Mouse (Mus musculus): ENCODE data around the gene Tdrd12. TPM values are rescaled to one million over a fixed set of nuclear protein-coding genes. Genes with fewer than 3 reads are reported as not detected.

The Tdrd12 gene
- polyA plus RNA-seq (2015; fragmentation: Nextera tagmentation; extraction: Ambion mirVana), result 0.60 and 0.84 TPM in 2 replicates

- ATAC-seq, result no peak
Observed at GRCm38 (mm10) chr7:35537562-35537961, at the start of gene Tdrd12. TSS of gene Tdrd12 (minus strand) at chr7:35537745.

GRCm38 (mm10) chr7:35586906-35587445, 49.4 kb upstream of the Tdrd12 start:
- no peak for ATAC-seq
- no peaks in the 10 kb centered on the region for H3K36me3 ChIP-seq (ENCODE audit: control insufficient read depth, insufficient read depth)
- H3K27ac ChIP-seq (ENCODE audit: low read length), result no peak overlapping the region
- WGBS, result 18% methylated on average over 15 of the region's 15 CpGs
- H3K4me2 ChIP-seq (ENCODE audit: low read length), result peak overlapping the region; percentile 89
- H3K4me1 ChIP-seq (replicated peaks; ENCODE audit: control insufficient read depth, insufficient read depth, low read length), result peaks cover 41% of the 10 kb centered on the region
- peak overlapping the region; percentile 70 for H3K9ac ChIP-seq (replicated peaks; ENCODE audit: low read depth, low read length)
- no peaks in the 10 kb centered on the region for H3K9me3 ChIP-seq (ENCODE audit: control insufficient read depth, low read length)
- peaks cover 28% of the 10 kb centered on the region for H3K27me3 ChIP-seq (replicated peaks; ENCODE audit: control insufficient read depth, insufficient read depth, low read length)
- H3K4me3 ChIP-seq (replicated peaks; ENCODE audit: low read length), result peak overlapping the region; percentile 77

More at GRCm38 (mm10) chr7:35537562-35537961, at the start of gene Tdrd12:
- no peaks in the 10 kb centered on the region for H3K9me3 ChIP-seq (ENCODE audit: control insufficient read depth, low read length)
- H3K4me3 ChIP-seq (replicated peaks; ENCODE audit: low read length), result no peak within 1 kb of the TSS
- H3K27ac ChIP-seq (ENCODE audit: low read length), result no peak within 1 kb of the TSS
- H3K36me3 ChIP-seq (ENCODE audit: control insufficient read depth, insufficient read depth), result no peaks in the 10 kb centered on the region
- H3K27me3 ChIP-seq (replicated peaks; ENCODE audit: control insufficient read depth, insufficient read depth, low read length), result no peaks in the 10 kb centered on the region
- no peak within 1 kb of the TSS for H3K9ac ChIP-seq (replicated peaks; ENCODE audit: low read depth, low read length)
- WGBS, result 93% methylated on average over 17 of the region's 17 CpGs
- H3K4me1 ChIP-seq (replicated peaks; ENCODE audit: control insufficient read depth, insufficient read depth, low read length), result no peaks in the 10 kb centered on the region
- no peak within 1 kb of the TSS for H3K4me2 ChIP-seq (ENCODE audit: low read length)

GRCm38 (mm10) chr7:35586055-35586905, 48.7 kb upstream of the Tdrd12 start, which contains the start of gene Ankrd27:
TSS of gene Ankrd27 (plus strand) at chr7:35586244.
- peak; percentile 99 for ATAC-seq
- Histone ChIP-seq H3K27me3 (replicated peaks; ENCODE audit: control insufficient read depth, insufficient read depth, low read length) (peaks cover 28% of the 10 kb centered on the region), H3K4me3 (replicated peaks; ENCODE audit: low read length) (peak within 1 kb of the TSS; percentile 77), H3K9ac (replicated peaks; ENCODE audit: low read depth, low read length) (peak within 1 kb of the TSS; percentile 70), H3K9me3 (ENCODE audit: control insufficient read depth, low read length) (no peaks in the 10 kb centered on the region), H3K4me2 (ENCODE audit: low read length) (peak within 1 kb of the TSS; percentile 99), H3K4me1 (replicated peaks; ENCODE audit: control insufficient read depth, insufficient read depth, low read length) (peaks cover 41% of the 10 kb centered on the region), H3K27ac (ENCODE audit: low read length) (peak within 1 kb of the TSS; percentile 37; the same call in 1 of the 2 replicates), H3K36me3 (ENCODE audit: control insufficient read depth, insufficient read depth) (no peaks in the 10 kb centered on the region)
- WGBS, result under 1% methylated on average over 49 of the region's 49 CpGs

- Histone ChIP-seq H3K9me3 (ENCODE audit: control insufficient read depth, low read length) (no peaks in the 10 kb centered on the region), H3K4me3 (replicated peaks; ENCODE audit: low read length) (peak within 1 kb of the TSS; percentile 77), H3K4me2 (ENCODE audit: low read length) (peak within 1 kb of the TSS; percentile 99), H3K27me3 (replicated peaks; ENCODE audit: control insufficient read depth, insufficient read depth, low read length) (peaks cover 28% of the 10 kb centered on the region), H3K9ac (replicated peaks; ENCODE audit: low read depth, low read length) (peak within 1 kb of the TSS; percentile 70), H3K4me1 (replicated peaks; ENCODE audit: control insufficient read depth, insufficient read depth, low read length) (peaks cover 41% of the 10 kb centered on the region), H3K27ac (ENCODE audit: low read length) (peak within 1 kb of the TSS; percentile 37; the same call in 1 of the 2 replicates), H3K36me3 (ENCODE audit: control insufficient read depth, insufficient read depth) (no peaks in the 10 kb centered on the region)
- WGBS, result under 1% methylated on average over 45 of the region's 45 CpGs
- ATAC-seq, result peak; percentile 62
Observed at GRCm38 (mm10) chr7:35585191-35586054, 47.9 kb upstream of the Tdrd12 start, which contains the start of gene Rgs9bp. TSS of gene Rgs9bp (minus strand) at chr7:35585582.

- no peaks in the 10 kb centered on the region for H3K36me3 ChIP-seq (ENCODE audit: control insufficient read depth, insufficient read depth)
- H3K4me2 ChIP-seq (ENCODE audit: low read length), result peak overlapping the region; percentile 99
- peak overlapping the region; percentile 51 for H3K9ac ChIP-seq (replicated peaks; ENCODE audit: low read depth, low read length)
- H3K27ac ChIP-seq (ENCODE audit: low read length), result no peak overlapping the region
- ATAC-seq, result no peak
- H3K27me3 ChIP-seq (replicated peaks; ENCODE audit: control insufficient read depth, insufficient read depth, low read length), result peaks cover 28% of the 10 kb centered on the region
- peaks cover 38% of the 10 kb centered on the region for H3K4me1 ChIP-seq (replicated peaks; ENCODE audit: control insufficient read depth, insufficient read depth, low read length)
- WGBS, result under 1% methylated on average over 50 of the region's 50 CpGs
- H3K9me3 ChIP-seq (ENCODE audit: control insufficient read depth, low read length), result no peaks in the 10 kb centered on the region
- peak overlapping the region; percentile 77 for H3K4me3 ChIP-seq (replicated peaks; ENCODE audit: low read length)
Observed at GRCm38 (mm10) chr7:35584786-35585190, 47.2 kb upstream of the Tdrd12 start.

- no peaks in the 10 kb centered on the region for H3K36me3 ChIP-seq (ENCODE audit: control insufficient read depth, insufficient read depth)
- H3K9ac ChIP-seq (replicated peaks; ENCODE audit: low read depth, low read length), result peak overlapping the region; percentile 51
- H3K27ac ChIP-seq (ENCODE audit: low read length), result no peak overlapping the region
- 3% methylated on average over 36 of the region's 36 CpGs for WGBS
- peaks cover 28% of the 10 kb centered on the region for H3K27me3 ChIP-seq (replicated peaks; ENCODE audit: control insufficient read depth, insufficient read depth, low read length)
- ATAC-seq, result no peak
- H3K9me3 ChIP-seq (ENCODE audit: control insufficient read depth, low read length), result no peaks in the 10 kb centered on the region
- H3K4me2 ChIP-seq (ENCODE audit: low read length), result peak overlapping the region; percentile 99
- peaks cover 33% of the 10 kb centered on the region for H3K4me1 ChIP-seq (replicated peaks; ENCODE audit: control insufficient read depth, insufficient read depth, low read length)
- peak overlapping the region; percentile 77 for H3K4me3 ChIP-seq (replicated peaks; ENCODE audit: low read length)
Observed at GRCm38 (mm10) chr7:35584068-35584785, 46.7 kb upstream of the Tdrd12 start.

- Histone ChIP-seq H3K27me3 (replicated peaks; ENCODE audit: control insufficient read depth, insufficient read depth, low read length) (peaks cover 28% of the 10 kb centered on the region), H3K9me3 (ENCODE audit: control insufficient read depth, low read length) (no peaks in the 10 kb centered on the region), H3K27ac (ENCODE audit: low read length) (no peak overlapping the region), H3K4me3 (replicated peaks; ENCODE audit: low read length) (no peak overlapping the region), H3K4me1 (replicated peaks; ENCODE audit: control insufficient read depth, insufficient read depth, low read length) (peaks cover 28% of the 10 kb centered on the region), H3K4me2 (ENCODE audit: low read length) (no peak overlapping the region), H3K36me3 (ENCODE audit: control insufficient read depth, insufficient read depth) (no peaks in the 10 kb centered on the region), H3K9ac (replicated peaks; ENCODE audit: low read depth, low read length) (no peak overlapping the region)
- no peak for ATAC-seq
- 8% methylated on average over 11 of the region's 11 CpGs for WGBS
Observed at GRCm38 (mm10) chr7:35583476-35584025, 46.0 kb upstream of the Tdrd12 start.

GRCm38 (mm10) chr7:35582719-35583118, 45.2 kb upstream of the Tdrd12 start:
- ATAC-seq, result no peak
- Histone ChIP-seq H3K9ac (replicated peaks; ENCODE audit: low read depth, low read length) (no peak overlapping the region), H3K4me1 (replicated peaks; ENCODE audit: control insufficient read depth, insufficient read depth, low read length) (peaks cover 24% of the 10 kb centered on the region), H3K4me2 (ENCODE audit: low read length) (no peak overlapping the region), H3K27ac (ENCODE audit: low read length) (no peak overlapping the region), H3K27me3 (replicated peaks; ENCODE audit: control insufficient read depth, insufficient read depth, low read length) (peaks cover 30% of the 10 kb centered on the region), H3K4me3 (replicated peaks; ENCODE audit: low read length) (no peak overlapping the region), H3K36me3 (ENCODE audit: control insufficient read depth, insufficient read depth) (no peaks in the 10 kb centered on the region), H3K9me3 (ENCODE audit: control insufficient read depth, low read length) (no peaks in the 10 kb centered on the region)
- 70% methylated on average over 5 of the region's 5 CpGs for WGBS

Measured in forebrain, embryonic 16.5 days (tissue).